In the genomic region with DNA sequence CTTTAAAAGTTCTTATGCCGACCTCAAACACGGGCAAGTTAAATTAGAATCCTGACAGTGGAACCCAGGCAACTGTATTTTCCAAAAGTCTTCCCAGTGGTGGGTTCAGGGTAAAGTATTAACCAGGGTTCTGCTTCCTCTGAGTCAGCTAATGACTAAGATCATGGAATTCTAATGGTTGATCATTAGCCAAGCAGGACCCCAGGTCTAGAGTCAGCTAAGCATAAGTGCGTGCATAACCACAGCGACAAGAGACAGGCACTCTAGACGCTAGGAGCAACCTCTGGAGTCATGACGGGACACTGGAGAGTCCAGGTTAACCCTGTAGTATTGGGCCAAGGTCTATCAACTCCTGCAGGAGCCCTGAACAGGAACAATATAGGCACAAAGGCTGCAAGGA, we compare ENCODE assay signal across 18 mouse cellular contexts.
A peak's percentile ranks its signal among the peaks of the same experiment; 100 is the strongest.
DNase-seq lines count a peak whose midpoint lies in the region; ATAC-seq lines count a peak whose summit lies in the region.
"Had no signal": no experiment of that assay in that cellular context is flagged by ENCODE, and none has a peak within 500 bp of the region (broad histone marks: within the 10 kb centered on the region; RNA-seq: fewer than 3 reads in every experiment).

No protein-coding gene starts in this region.

- H3K27ac ChIP-seq in liver, embryonic 11.5 days (ENCODE audit: low read depth, low read length), result no peak overlapping the region
- H3K27ac ChIP-seq in hindbrain, embryonic 14.5 days, result no peak overlapping the region
- H3K27ac ChIP-seq: embryonic facial prominence, embryonic 12.5 days; hindbrain, embryonic 12.5 days; liver, embryonic 15.5 days; midbrain, embryonic 10.5 days had no signal

- no peak overlapping the region for H3K9ac ChIP-seq in liver, embryonic 11.5 days (ENCODE audit: low read depth, low read length)
- H3K9ac ChIP-seq in hindbrain, embryonic 14.5 days, result no peak overlapping the region
- H3K9ac ChIP-seq: embryonic facial prominence, embryonic 12.5 days; hindbrain, embryonic 12.5 days; liver, embryonic 15.5 days had no signal

- WGBS in liver, embryonic 11.5 days, result 74% methylated on average over 6 of the region's 6 CpGs
- 88% methylated on average over 6 of the region's 6 CpGs for WGBS in hindbrain, embryonic 14.5 days

- peak; percentile 43 for ATAC-seq in liver, embryonic 11.5 days (replicated peaks; ENCODE audit: low FRiP score)
- ATAC-seq in hindbrain, embryonic 14.5 days (ENCODE audit: low FRiP score), result no peak
- ATAC-seq: activated CD4-positive, CD25-positive, alpha-beta regulatory T cell, adult 4 months had no signal

- H3K36me3 ChIP-seq in liver, embryonic 11.5 days (ENCODE audit: control insufficient read depth, insufficient read depth, low read length), result no peaks in the 10 kb centered on the region
- no peaks in the 10 kb centered on the region for H3K36me3 ChIP-seq in hindbrain, embryonic 14.5 days (replicated peaks; ENCODE audit: control insufficient read depth, insufficient read depth)
- H3K36me3 ChIP-seq: embryonic facial prominence, embryonic 12.5 days; hindbrain, embryonic 12.5 days; liver, embryonic 15.5 days; midbrain, embryonic 10.5 days had no signal

- no peaks in the 10 kb centered on the region for H3K9me3 ChIP-seq in liver, embryonic 11.5 days (ENCODE audit: control insufficient read depth, low read length)
- no peaks in the 10 kb centered on the region for H3K9me3 ChIP-seq in hindbrain, embryonic 14.5 days (ENCODE audit: control insufficient read depth, low read length)
- H3K9me3 ChIP-seq: embryonic facial prominence, embryonic 12.5 days; hindbrain, embryonic 12.5 days; liver, embryonic 15.5 days; midbrain, embryonic 10.5 days had no signal

- no peaks in the 10 kb centered on the region for H3K4me1 ChIP-seq in liver, embryonic 11.5 days (replicated peaks; ENCODE audit: control insufficient read depth, insufficient read depth, low read length)
- no peaks in the 10 kb centered on the region for H3K4me1 ChIP-seq in hindbrain, embryonic 14.5 days (replicated peaks; ENCODE audit: control insufficient read depth, insufficient read depth, low read length)
- H3K4me1 ChIP-seq: hindbrain, embryonic 12.5 days; liver, embryonic 15.5 days; midbrain, embryonic 10.5 days had no signal

- H3K27me3 ChIP-seq in liver, embryonic 11.5 days (replicated peaks; ENCODE audit: control insufficient read depth, insufficient read depth, low read length), result no peaks in the 10 kb centered on the region
- H3K27me3 ChIP-seq in hindbrain, embryonic 14.5 days (ENCODE audit: control insufficient read depth, insufficient read depth, low read length), result no peaks in the 10 kb centered on the region
- H3K27me3 ChIP-seq: embryonic facial prominence, embryonic 12.5 days; hindbrain, embryonic 12.5 days; liver, embryonic 15.5 days had no signal

- no peak overlapping the region for H3K4me2 ChIP-seq in liver, embryonic 11.5 days
- no peak overlapping the region for H3K4me2 ChIP-seq in hindbrain, embryonic 14.5 days (replicated peaks)
- H3K4me2 ChIP-seq: embryonic facial prominence, embryonic 12.5 days; hindbrain, embryonic 12.5 days; liver, embryonic 15.5 days had no signal

- no peak overlapping the region for H3K4me3 ChIP-seq in liver, embryonic 11.5 days (ENCODE audit: low read depth, low read length)
- no peak overlapping the region for H3K4me3 ChIP-seq in hindbrain, embryonic 14.5 days (replicated peaks; ENCODE audit: low read length)
- H3K4me3 ChIP-seq: embryonic facial prominence, embryonic 12.5 days; hindbrain, embryonic 12.5 days; liver, embryonic 15.5 days; midbrain, embryonic 10.5 days had no signal

- no peak for DNase-seq in liver, embryonic 11.5 days (ENCODE audit: low spot score)
- DNase-seq in liver, result no peak
- DNase-seq in kidney, adult 9 months, result peak; percentile 92
- peak; percentile 52 to 87 for DNase-seq in kidney, postnatal 36 days
- no peak for DNase-seq in hindbrain, embryonic 14.5 days (ENCODE audit: low spot score)
- no peak for DNase-seq in cerebellum, postnatal 36 days
- DNase-seq in gastrocnemius, postnatal 10 days, result no peak
- DNase-seq: adrenal gland, postnatal 14 days; B cell, adult 2 months; cerebellum, adult 2 months; gastrocnemius, postnatal 14 days; right cerebral cortex, postnatal 4 days; thymus, postnatal 4 days had no signal

Comparison
In these comparisons a context has a peak if more than half of its experiments do, and no peak if none do; other contexts are left out.
1. DNase-seq: peak in kidney, adult 9 months (single experiment) and kidney, postnatal 36 days (2 of 2); none in liver, embryonic 11.5 days (single experiment), liver (single experiment), hindbrain, embryonic 14.5 days (single experiment), cerebellum, postnatal 36 days (0 of 2) and gastrocnemius, postnatal 10 days (single experiment).